Mouse (Mus musculus) mesoderm, embryonic 11.5 days (tissue): ENCODE results near the gene Lrp8.

ENCODE experiments used
- DNase-seq: peaks from one replicate; pipeline ENCODE4 v3.0.0-alpha.2; 2012; ENCODE audit warnings: low read depth, low spot score

The Lrp8 gene

GRCm38 (mm10) chr4:107844971-107845370 lies 42.9 kb downstream of the Lrp8 start:
- peak; percentile 75 for DNase-seq

GRCm38 (mm10) chr4:107846795-107847194 lies 44.7 kb downstream of the Lrp8 start:
- no peak for DNase-seq

GRCm38 (mm10) chr4:107848546-107848945 lies 46.5 kb downstream of the Lrp8 start:
- DNase-seq: no peak

- DNase-seq: no peak
Observed at GRCm38 (mm10) chr4:107849621-107850020, 47.6 kb downstream of the Lrp8 start.

- no peak for DNase-seq
Observed at GRCm38 (mm10) chr4:107850091-107850490, 48.0 kb downstream of the Lrp8 start.

- DNase-seq: no peak
Observed at GRCm38 (mm10) chr4:107853333-107853732, 51.3 kb downstream of the Lrp8 start.

- no peak for DNase-seq
Observed at GRCm38 (mm10) chr4:107853836-107854235, 51.8 kb downstream of the Lrp8 start.

GRCm38 (mm10) chr4:107856958-107857686 lies 55.1 kb downstream of the Lrp8 start:
- no peak for DNase-seq

GRCm38 (mm10) chr4:107858995-107859394 lies 56.9 kb downstream of the Lrp8 start:
- DNase-seq: no peak

GRCm38 (mm10) chr4:107864866-107865265 lies 62.8 kb downstream of the Lrp8 start:
- no peak for DNase-seq

GRCm38 (mm10) chr4:107879254-107880050 lies 77.4 kb downstream of the Lrp8 start, which contains the start of gene Magoh:
Magoh (plus strand) TSS chr4:107879755.
- peak; percentile 96 for DNase-seq

GRCm38 (mm10) chr4:107881631-107882030 lies 79.6 kb downstream of the Lrp8 start:
- no peak for DNase-seq

- no peak for DNase-seq
Observed at GRCm38 (mm10) chr4:107886371-107886770, 84.3 kb downstream of the Lrp8 start.

GRCm38 (mm10) chr4:107889385-107889730 lies 87.3 kb downstream of the Lrp8 start:
- no peak for DNase-seq

- peak; percentile 96 for DNase-seq
Observed at GRCm38 (mm10) chr4:107889731-107890432, 87.8 kb downstream of the Lrp8 start, which contains the start of gene 0610037L13Rik. 0610037L13Rik (plus strand) TSS chr4:107889813.

- no peak for DNase-seq
Observed at GRCm38 (mm10) chr4:107892663-107893062, 90.6 kb downstream of the Lrp8 start.

GRCm38 (mm10) chr4:107899211-107899927 lies 97.3 kb downstream of the Lrp8 start:
- no peak for DNase-seq

- no peak for DNase-seq
Observed at GRCm38 (mm10) chr4:107900206-107900605, 98.1 kb downstream of the Lrp8 start.

- DNase-seq: no peak
Observed at GRCm38 (mm10) chr4:107904252-107904651, 102.2 kb downstream of the Lrp8 start.

GRCm38 (mm10) chr4:107906561-107906960 lies 104.5 kb downstream of the Lrp8 start:
- no peak for DNase-seq

- DNase-seq: no peak
Observed at GRCm38 (mm10) chr4:107910020-107910419, 108.0 kb downstream of the Lrp8 start.

- DNase-seq: no peak
Observed at GRCm38 (mm10) chr4:107920336-107920735, 118.3 kb downstream of the Lrp8 start.
